Mouse (Mus musculus): ENCODE results near the gene Rab22a.
A peak's percentile ranks its signal among the peaks of the same experiment; 100 is the strongest.
"Not testable (repeated sequence)": the region's sequence is repeated elsewhere in the genome, so short reads cannot be mapped to it uniquely, and the experiment has no call there.

The Rab22a gene

GRCm38 (mm10) chr2:173672328-173672896 lies 12.9 kb downstream of the Rab22a start:
- DNase-seq, result no peak

- no peak for DNase-seq
Observed at GRCm38 (mm10) chr2:173673469-173673868, 13.9 kb downstream of the Rab22a start.

- no peak for DNase-seq
Observed at GRCm38 (mm10) chr2:173678593-173678992, 19.0 kb downstream of the Rab22a start.

- peak; percentile 22 to 42 for DNase-seq
Observed at GRCm38 (mm10) chr2:173679217-173679616, 19.7 kb downstream of the Rab22a start.

- no peak for DNase-seq
Observed at GRCm38 (mm10) chr2:173680153-173680552, 20.6 kb downstream of the Rab22a start.

- no peak for DNase-seq
Observed at GRCm38 (mm10) chr2:173682773-173683172, 23.2 kb downstream of the Rab22a start.

- DNase-seq, result no peak
Observed at GRCm38 (mm10) chr2:173685781-173686361, 26.3 kb downstream of the Rab22a start.

GRCm38 (mm10) chr2:173687363-173687762 lies 27.8 kb downstream of the Rab22a start:
- no peak for DNase-seq

- no peak for DNase-seq
Observed at GRCm38 (mm10) chr2:173689835-173690234, 30.3 kb downstream of the Rab22a start.

GRCm38 (mm10) chr2:173691748-173692147 lies 32.2 kb downstream of the Rab22a start:
- DNase-seq, result no peak

- DNase-seq, result no peak
Observed at GRCm38 (mm10) chr2:173692693-173693092, 33.1 kb downstream of the Rab22a start.

- no peak for DNase-seq
Observed at GRCm38 (mm10) chr2:173698850-173699249, 39.3 kb downstream of the Rab22a start.

GRCm38 (mm10) chr2:173702096-173702866 lies 42.7 kb downstream of the Rab22a start:
- DNase-seq, result no peak

GRCm38 (mm10) chr2:173702867-173703237 lies 43.3 kb downstream of the Rab22a start:
- no peak for DNase-seq

- no peak for DNase-seq
Observed at GRCm38 (mm10) chr2:173705827-173706551, 46.4 kb downstream of the Rab22a start.

GRCm38 (mm10) chr2:173707626-173708025 lies 48.1 kb downstream of the Rab22a start:
- not testable (repeated sequence) for DNase-seq

GRCm38 (mm10) chr2:173710193-173710592 lies 50.6 kb downstream of the Rab22a start:
- DNase-seq, result no peak

- no peak for DNase-seq
Observed at GRCm38 (mm10) chr2:173712656-173713055, 53.1 kb downstream of the Rab22a start.

- DNase-seq, result no peak
Observed at GRCm38 (mm10) chr2:173713241-173713640, 53.7 kb downstream of the Rab22a start.

- no peak for DNase-seq
Observed at GRCm38 (mm10) chr2:173714620-173715218, 55.2 kb downstream of the Rab22a start.

- DNase-seq, result no peak
Observed at GRCm38 (mm10) chr2:173716966-173717365, 57.4 kb downstream of the Rab22a start.

- DNase-seq, result not testable (repeated sequence)
Observed at GRCm38 (mm10) chr2:173719115-173719514, 59.6 kb downstream of the Rab22a start, which contains the start of gene 1700010B08Rik. 1700010B08Rik (plus strand) TSS chr2:173719415.

Data from spleen, adult 18-20 months (tissue).